Mouse (Mus musculus) frontal cortex, postnatal 36 days (tissue): ENCODE measurements around the gene Gm14403.
A peak's percentile ranks its signal among the peaks of the same experiment; 100 is the strongest.
"Not testable (repeated sequence)": the region's sequence is repeated elsewhere in the genome, so short reads cannot be mapped to it uniquely, and the experiment has no call there.

ENCODE experiments used
- DNase-seq, 2 experiments: peaks; one replicate each; pipeline ENCODE4 v3.0.0; 2022; ENCODE audit warnings: low spot score in 2 of 2

Gm14403 gene

GRCm38 (mm10) chr2:177498067-177498466 lies at the start of gene Gm14403:
Gm14403 (plus strand) TSS chr2:177498215.
- peak in 1 of 2 experiments; percentile 37 for DNase-seq

- peak; percentile 17 to 26 for DNase-seq
These were observed 33.3 kb upstream of the Gm14403 start, which contains the start of gene Zfp970 for GRCm38 (mm10) chr2:177464676-177465075. Zfp970 (plus strand) TSS chr2:177464733.

- not testable (repeated sequence) for DNase-seq
These were observed 29.8 kb upstream of the Gm14403 start for GRCm38 (mm10) chr2:177468222-177468621.

- not testable (repeated sequence) for DNase-seq
These were observed 25.8 kb upstream of the Gm14403 start for GRCm38 (mm10) chr2:177472261-177472660.

GRCm38 (mm10) chr2:177481971-177482370 lies 16.0 kb upstream of the Gm14403 start:
- not testable (repeated sequence) for DNase-seq

- DNase-seq, result not testable (repeated sequence)
These were observed 14.6 kb upstream of the Gm14403 start for GRCm38 (mm10) chr2:177483238-177483948.

GRCm38 (mm10) chr2:177499182-177499581 lies 1.2 kb downstream of the Gm14403 start:
- not testable (repeated sequence) for DNase-seq

GRCm38 (mm10) chr2:177505211-177505719 lies 7.2 kb downstream of the Gm14403 start:
- not testable (repeated sequence) for DNase-seq

- not testable (repeated sequence) for DNase-seq
These were observed 13.4 kb downstream of the Gm14403 start for GRCm38 (mm10) chr2:177511381-177511780.

- DNase-seq, result not testable (repeated sequence)
These were observed 14.0 kb downstream of the Gm14403 start for GRCm38 (mm10) chr2:177511972-177512371.

GRCm38 (mm10) chr2:177513991-177514479 lies 16.0 kb downstream of the Gm14403 start:
- not testable (repeated sequence) for DNase-seq

GRCm38 (mm10) chr2:177517746-177518145 lies 19.7 kb downstream of the Gm14403 start:
- not testable (repeated sequence) for DNase-seq

GRCm38 (mm10) chr2:177518354-177518753 lies 20.3 kb downstream of the Gm14403 start:
- DNase-seq, result not testable (repeated sequence)

GRCm38 (mm10) chr2:177518960-177519359 lies 20.9 kb downstream of the Gm14403 start:
- not testable (repeated sequence) for DNase-seq

GRCm38 (mm10) chr2:177520035-177520434 lies 22.0 kb downstream of the Gm14403 start:
- DNase-seq, result no peak

GRCm38 (mm10) chr2:177523061-177523460 lies 25.0 kb downstream of the Gm14403 start:
- no peak for DNase-seq

- DNase-seq, result not testable (repeated sequence)
These were observed 25.7 kb downstream of the Gm14403 start for GRCm38 (mm10) chr2:177523674-177524073.

- not testable (repeated sequence) for DNase-seq
These were observed 26.2 kb downstream of the Gm14403 start for GRCm38 (mm10) chr2:177524171-177524570.

GRCm38 (mm10) chr2:177535876-177536275 lies 37.9 kb downstream of the Gm14403 start:
- no peak for DNase-seq

GRCm38 (mm10) chr2:177537141-177537540 lies 39.1 kb downstream of the Gm14403 start:
- not testable (repeated sequence) for DNase-seq

GRCm38 (mm10) chr2:177537717-177538116 lies 39.7 kb downstream of the Gm14403 start:
- DNase-seq, result not testable (repeated sequence)

- DNase-seq, result not testable (repeated sequence)
These were observed 57.2 kb downstream of the Gm14403 start for GRCm38 (mm10) chr2:177555261-177555660.
